In genomic region chr3:116711624-116712435, GRCm38 (mm10) we compare ENCODE assay signal across 7 mouse cellular contexts. TPM values are rescaled to one million over a fixed set of nuclear protein-coding genes. Genes with fewer than 3 reads are reported as not detected.
DNase-seq lines count a peak whose midpoint lies in the region; ATAC-seq and TF ChIP-seq lines count a peak whose summit lies in the region.

No protein-coding gene starts in this region.

- TF ChIP-seq CTCF in kidney, adult 2 months (conservative IDR thresholded peaks at IDR 0.05; ENCODE audit: insufficient read depth, insufficient read length, low read depth, low read length) = no peak

- ATAC-seq in embryonic facial prominence, embryonic 12.5 days (ENCODE audit: insufficient number of reproducible peaks, insufficient read depth, low FRiP score, low TSS enrichment) = peak; percentile 79
- ATAC-seq in limb, embryonic 12.5 days (ENCODE audit: insufficient number of reproducible peaks, insufficient read depth, low FRiP score, low TSS enrichment, low read depth) = peak; percentile 89
- ATAC-seq in midbrain, embryonic 14.5 days (ENCODE audit: low FRiP score, low TSS enrichment) = peak; percentile 84

- under 1% methylated on average over 85 of the region's 85 CpGs for WGBS in embryonic facial prominence, embryonic 12.5 days
- under 1% methylated on average over 85 of the region's 85 CpGs for WGBS in kidney, adult 2 months
- under 1% methylated on average over 85 of the region's 85 CpGs for WGBS in limb, embryonic 12.5 days
- under 1% methylated on average over 84 of the region's 85 CpGs for WGBS in midbrain, embryonic 14.5 days

- H3K27me3 ChIP-seq in embryonic facial prominence, embryonic 12.5 days = no peaks in the 10 kb centered on the region
- H3K27me3 ChIP-seq in kidney, adult 2 months (replicated peaks; ENCODE audit: control insufficient read depth, insufficient read depth, low read length) = no peaks in the 10 kb centered on the region
- peaks cover 7% of the 10 kb centered on the region; the same call in 1 of the 2 replicates for H3K27me3 ChIP-seq in limb, embryonic 12.5 days
- H3K27me3 ChIP-seq in midbrain, embryonic 14.5 days (ENCODE audit: control insufficient read depth, insufficient read depth, low read length) = 0 out of 2 replicates have a peak, but pooled peaks cover 4% of the 10 kb centered on the region

- H3K36me3 ChIP-seq in embryonic facial prominence, embryonic 12.5 days = no peaks in the 10 kb centered on the region
- no peaks in the 10 kb centered on the region for H3K36me3 ChIP-seq in kidney, adult 2 months (ENCODE audit: control insufficient read depth, insufficient read depth, low read length)
- H3K36me3 ChIP-seq in limb, embryonic 12.5 days = no peaks in the 10 kb centered on the region; the same call in 1 of the 2 replicates
- H3K36me3 ChIP-seq in midbrain, embryonic 14.5 days (ENCODE audit: control insufficient read depth, insufficient read depth, low read length) = no peaks in the 10 kb centered on the region

- TF ChIP-seq POLR2A in kidney, adult 2 months (IDR thresholded peaks at IDR 0.05; ENCODE audit: low read depth, low read length) = no peak

- peaks cover 8% of the 10 kb centered on the region for H3K4me1 ChIP-seq in embryonic facial prominence, embryonic 12.5 days
- H3K4me1 ChIP-seq in kidney, adult 2 months (ENCODE audit: control insufficient read depth, insufficient read depth, low read length) = peaks cover 14% of the 10 kb centered on the region; the same call in 1 of the 2 replicates
- peaks cover 12% of the 10 kb centered on the region for H3K4me1 ChIP-seq in limb, embryonic 12.5 days (replicated peaks)
- peaks cover 8% of the 10 kb centered on the region; the same call in 1 of the 2 replicates for H3K4me1 ChIP-seq in midbrain, embryonic 14.5 days (ENCODE audit: control insufficient read depth, insufficient read depth, low read length)

- peak overlapping the region; percentile 96 for H3K4me3 ChIP-seq in embryonic facial prominence, embryonic 12.5 days
- H3K4me3 ChIP-seq in kidney, adult 2 months (ENCODE audit: insufficient read depth, low read depth, low read length) = peak overlapping the region; percentile 93
- H3K4me3 ChIP-seq in limb, embryonic 12.5 days (replicated peaks) = peak overlapping the region; percentile 95
- H3K4me3 ChIP-seq in midbrain, embryonic 14.5 days (replicated peaks; ENCODE audit: low read depth, low read length) = peak overlapping the region; percentile 88

- H3K9ac ChIP-seq in embryonic facial prominence, embryonic 12.5 days = peak overlapping the region; percentile 93
- H3K9ac ChIP-seq in limb, embryonic 12.5 days (replicated peaks) = peak overlapping the region; percentile 95
- H3K9ac ChIP-seq in midbrain, embryonic 14.5 days (replicated peaks; ENCODE audit: low read length) = peak overlapping the region; percentile 93

- H3K9me3 ChIP-seq in embryonic facial prominence, embryonic 12.5 days = no peaks in the 10 kb centered on the region
- no peaks in the 10 kb centered on the region for H3K9me3 ChIP-seq in limb, embryonic 12.5 days
- H3K9me3 ChIP-seq in midbrain, embryonic 14.5 days (ENCODE audit: control insufficient read depth, low read length) = no peaks in the 10 kb centered on the region

- DNase-seq in adrenal gland, postnatal 25 days = peak; percentile 84
- DNase-seq in heart, adult 18-20 months = peak; percentile 83 to 88
- peak; percentile 82 for DNase-seq in kidney, adult 2 months
- peak; percentile 85 for DNase-seq in midbrain, embryonic 14.5 days
- DNase-seq in spleen, adult 12 weeks (ENCODE audit: low spot score) = peak; percentile 62

- peak overlapping the region; percentile 17; the same call in 1 of the 2 replicates for H3K27ac ChIP-seq in embryonic facial prominence, embryonic 12.5 days
- peak overlapping the region; percentile 93 for H3K27ac ChIP-seq in kidney, adult 2 months (ENCODE audit: insufficient read depth, low read depth, low read length)
- H3K27ac ChIP-seq in limb, embryonic 12.5 days = peak overlapping the region; percentile 93
- H3K27ac ChIP-seq in midbrain, embryonic 14.5 days (replicated peaks; ENCODE audit: low read depth, low read length) = peak overlapping the region; percentile 49

- H3K4me2 ChIP-seq in embryonic facial prominence, embryonic 12.5 days (replicated peaks) = peak overlapping the region; percentile 73
- peak overlapping the region; percentile 68 for H3K4me2 ChIP-seq in limb, embryonic 12.5 days
- H3K4me2 ChIP-seq in midbrain, embryonic 14.5 days (ENCODE audit: low read length) = peak overlapping the region; percentile 81

RNA-seq across cellular contexts. Expression of gene Slc35a3, which starts 0.8 kb away (rescaled TPM):
- total RNA-seq in adrenal gland, postnatal 25 days (2021) = 24.5 and 29.5 TPM in 2 replicates
- polyA plus RNA-seq in embryonic facial prominence, embryonic 12.5 days (2016; fragmentation: Nextera tagmentation; extraction: Ambion mirVana) = 10.8 and 12.1 TPM in 2 replicates
- total RNA-seq in heart, adult 18-20 months (2021) = 10 to 100 TPM; 10.7 to 11.1 TPM
- polyA plus RNA-seq in kidney, adult 2 months (2012; rRNA removed) = 15.7 and 17.5 TPM in 2 replicates
- 11.3 and 12.7 TPM in 2 replicates for polyA plus RNA-seq in limb, embryonic 12.5 days (2016; fragmentation: Nextera tagmentation; extraction: Ambion mirVana)
- polyA plus RNA-seq in midbrain, embryonic 14.5 days (2014; fragmentation: Nextera tagmentation; extraction: Ambion mirVana) = 7.9 and 8.3 TPM in 2 replicates

RNA-seq across cellular contexts. Expression of gene Gm43191, which starts 30.8 kb away (rescaled TPM):
- total RNA-seq in adrenal gland, postnatal 25 days (2021) = 0.61 TPM in 1 of 2 replicates, not detected in the other
- polyA plus RNA-seq in embryonic facial prominence, embryonic 12.5 days (2016; fragmentation: Nextera tagmentation; extraction: Ambion mirVana) = not detected in 2 replicates
- not detected for total RNA-seq in heart, adult 18-20 months (2021)
- not detected in 2 replicates for polyA plus RNA-seq in kidney, adult 2 months (2012; rRNA removed)
- 0.61 TPM in 1 of 2 replicates, not detected in the other for polyA plus RNA-seq in limb, embryonic 12.5 days (2016; fragmentation: Nextera tagmentation; extraction: Ambion mirVana)
- polyA plus RNA-seq in midbrain, embryonic 14.5 days (2014; fragmentation: Nextera tagmentation; extraction: Ambion mirVana) = not detected in 2 replicates

RNA-seq across cellular contexts. Expression of gene Mfsd14a, which starts 49.4 kb away (rescaled TPM):
- total RNA-seq in adrenal gland, postnatal 25 days (2021) = 60.3 and 68.2 TPM in 2 replicates
- polyA plus RNA-seq in embryonic facial prominence, embryonic 12.5 days (2016; fragmentation: Nextera tagmentation; extraction: Ambion mirVana) = 83.7 and 89.3 TPM in 2 replicates
- 10 to 100 TPM; 15.9 to 18.4 TPM for total RNA-seq in heart, adult 18-20 months (2021)
- polyA plus RNA-seq in kidney, adult 2 months (2012; rRNA removed) = 27.5 and 27.8 TPM in 2 replicates
- polyA plus RNA-seq in limb, embryonic 12.5 days (2016; fragmentation: Nextera tagmentation; extraction: Ambion mirVana) = 84.7 and 88.4 TPM in 2 replicates
- 61.4 and 75.5 TPM in 2 replicates for polyA plus RNA-seq in midbrain, embryonic 14.5 days (2014; fragmentation: Nextera tagmentation; extraction: Ambion mirVana)

Comparison
In these comparisons a context has a peak if more than half of its experiments do, and no peak if none do; other contexts are left out.
1. Peak in every context shown above with its lines: DNase-seq, ATAC-seq, H3K4me3 ChIP-seq and H3K27ac ChIP-seq.
2. H3K27ac ChIP-seq: peak in every context shown above with its lines; median percentile 93 in kidney, adult 2 months; 93 in limb, embryonic 12.5 days; 49 in midbrain, embryonic 14.5 days; 17 in embryonic facial prominence, embryonic 12.5 days.